Mouse (Mus musculus): ENCODE measurements around the gene Arid5b.

GRCm38 (mm10) chr10:68148495-68148894 is 130.0 kb downstream of the Arid5b start:
- no peak for TF ChIP-seq CTCF (IDR thresholded peaks at IDR 0.05; ENCODE audit: control insufficient read depth, insufficient read depth, low read length)
- TF ChIP-seq POLR2A (IDR thresholded peaks at IDR 0.05; ENCODE audit: borderline replicate concordance, control insufficient read depth, low read depth, low read length) = no peak
